Mouse (Mus musculus) limb, embryonic 11.5 days (tissue): Measurements from ENCODE around the gene Gm7168. TPM values are rescaled to one million over a fixed set of nuclear protein-coding genes. Genes with fewer than 3 reads are reported as not detected.
A peak's percentile ranks its signal among the peaks of the same experiment; 100 is the strongest.
"Not testable (repeated sequence)": the region's sequence is repeated elsewhere in the genome, so short reads cannot be mapped to it uniquely, and the experiment has no call there.

Experiments used
- ATAC-seq: fragments of 200-750 bp; cut with Nextera tagmentation; 2 replicates; pipeline ENCODE4 v1.8.0; 2017; ENCODE audit warnings: low read depth; ENCODE audit not compliant: insufficient number of reproducible peaks, low FRiP score, low TSS enrichment
- DNase-seq: peaks from one replicate; pipeline ENCODE4 v3.0.0-alpha.2; 2015; ENCODE audit warnings: low spot score
- H3K27ac ChIP-seq: fragments of 300-500 bp; sonication (generic); replicated peaks from 2 replicates; pipeline ENCODE4 v1.5.1; 2014; ENCODE audit warnings: low read depth, mild to moderate bottlenecking, low read length
- H3K27me3 ChIP-seq: fragments of 300-500 bp; sonication (generic); 2 replicates; pipeline ENCODE4 v1.6.1; 2014; ENCODE audit warnings: mild to moderate bottlenecking, low read length, mixed read lengths; ENCODE audit not compliant: control insufficient read depth, insufficient read depth
- H3K36me3 ChIP-seq: fragments of 300-500 bp; sonication (generic); 2 replicates; pipeline ENCODE4 v1.6.1; 2014; ENCODE audit warnings: mild to moderate bottlenecking, low read length, moderate library complexity, mixed read lengths; ENCODE audit not compliant: control insufficient read depth, insufficient read depth
- H3K4me1 ChIP-seq: fragments of 300-500 bp; sonication (generic); 2 replicates; pipeline ENCODE4 v1.6.1; 2014; ENCODE audit warnings: low read length, mixed read lengths; ENCODE audit not compliant: control insufficient read depth, insufficient read depth
- H3K4me2 ChIP-seq: fragments of 300-500 bp; sonication (generic); 2 replicates; pipeline ENCODE4 v1.6.1; 2014; ENCODE audit warnings: low read depth, mild to moderate bottlenecking, moderate library complexity; ENCODE audit not compliant: severe bottlenecking
- H3K4me3 ChIP-seq: fragments of 300-500 bp; sonication (generic); 2 replicates; pipeline ENCODE4 v1.5.1; 2014; ENCODE audit warnings: low read depth, low read length
- H3K9ac ChIP-seq: fragments of 300-500 bp; sonication (generic); 2 replicates; pipeline ENCODE4 v1.6.1; 2014; ENCODE audit warnings: mild to moderate bottlenecking, low read length
- H3K9me3 ChIP-seq: fragments of 300-500 bp; sonication (generic); 2 replicates; pipeline ENCODE4 v1.6.1; 2016; ENCODE audit warnings: low read length; ENCODE audit not compliant: control insufficient read depth
- WGBS: fragments of 180-500 bp; shearing (Covaris S2); extraction: QIAGEN DNeasy Blood & Tissue Kit; methylation state at CpG from one replicate; pipeline ENCODE4 v1.1.7; 2014; 5-methylcytosine and 5-hydroxymethylcytosine counted together
- polyA plus RNA-seq: library from polyadenylated mRNA; unstranded; fragments of >200 nt; fragmentation: Nextera tagmentation; extraction: Ambion mirVana; gene quantifications from 2 replicates; pipeline ENCODE4 v1.2.1, GENCODE M21; 2014

Gm7168 gene
- not detected in 2 replicates for polyA plus RNA-seq

GRCm38 (mm10) chr17:13948073-13948472 is at the start of gene Gm7168:
Gene Gm7168, plus strand, starts transcription at chr17:13948373.
- WGBS, result 90% methylated on average over 1 of the region's 2 CpGs
- not testable (repeated sequence) for H3K4me3 ChIP-seq, H3K36me3 ChIP-seq, DNase-seq, ATAC-seq, H3K4me1 ChIP-seq, H3K27me3 ChIP-seq, H3K4me2 ChIP-seq, H3K9me3 ChIP-seq, H3K27ac ChIP-seq, H3K9ac ChIP-seq

DNA sequence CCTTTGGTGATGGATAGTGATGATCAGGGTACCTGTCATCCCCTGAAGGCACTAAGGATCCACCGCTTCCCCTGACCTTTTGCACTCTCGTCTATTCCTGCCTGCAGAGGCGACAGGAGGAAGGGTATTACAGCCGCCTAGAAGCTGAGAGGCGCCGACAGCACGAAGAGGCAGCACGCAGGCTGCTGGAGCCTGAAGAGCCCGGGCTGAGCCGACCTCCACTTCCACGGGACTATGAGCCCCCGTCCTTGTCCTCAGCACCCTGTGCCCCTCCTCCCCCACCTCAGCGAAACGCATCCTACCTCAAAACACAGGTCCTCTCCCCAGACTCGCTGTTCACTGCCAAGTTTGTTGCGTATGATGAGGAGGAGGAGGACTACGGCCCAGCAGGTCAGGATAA is 49.3 kb upstream of the Gm7168 start:
- H3K4me2 ChIP-seq, result no peak overlapping the region
- no peak overlapping the region for H3K4me3 ChIP-seq
- H3K36me3 ChIP-seq, result no peaks in the 10 kb centered on the region; the same call in 1 of the 2 replicates
- H3K9me3 ChIP-seq, result no peaks in the 10 kb centered on the region
- DNase-seq (no peak), ATAC-seq (no peak)
- no peak overlapping the region for H3K9ac ChIP-seq
- H3K4me1 ChIP-seq, result no peaks in the 10 kb centered on the region
- WGBS, result 87% methylated on average over 17 of the region's 17 CpGs
- no peak overlapping the region for H3K27ac ChIP-seq
- no peaks in the 10 kb centered on the region for H3K27me3 ChIP-seq

DNA sequence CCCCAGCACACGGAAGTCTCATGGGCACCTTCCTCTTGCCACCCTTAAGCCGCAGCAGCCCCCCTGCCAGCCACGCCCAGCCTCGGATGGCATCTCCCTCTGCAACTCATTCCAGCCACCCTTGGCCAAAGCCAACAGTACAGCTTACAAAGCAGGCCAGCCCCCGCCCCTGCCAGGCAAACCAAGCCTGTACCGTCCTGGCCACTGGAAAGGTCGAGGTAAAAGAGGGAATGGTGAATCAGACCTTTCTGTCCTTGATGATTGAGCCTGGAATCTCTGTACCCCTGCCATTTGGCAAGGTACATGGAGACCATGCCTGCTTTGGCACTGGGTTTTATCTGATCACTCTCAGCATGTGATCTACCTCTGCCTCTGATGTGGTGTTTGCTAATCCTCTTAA is 48.9 kb upstream of the Gm7168 start:
- no peak for DNase-seq
- Histone ChIP-seq H3K4me3 (no peak overlapping the region), H3K9ac (no peak overlapping the region), H3K9me3 (no peaks in the 10 kb centered on the region), H3K4me1 (no peaks in the 10 kb centered on the region), H3K27ac (no peak overlapping the region), H3K27me3 (no peaks in the 10 kb centered on the region), H3K4me2 (no peak overlapping the region), H3K36me3 (no peaks in the 10 kb centered on the region; the same call in 1 of the 2 replicates)
- ATAC-seq, result no peak
- 85% methylated on average over 7 of the region's 7 CpGs for WGBS

DNA sequence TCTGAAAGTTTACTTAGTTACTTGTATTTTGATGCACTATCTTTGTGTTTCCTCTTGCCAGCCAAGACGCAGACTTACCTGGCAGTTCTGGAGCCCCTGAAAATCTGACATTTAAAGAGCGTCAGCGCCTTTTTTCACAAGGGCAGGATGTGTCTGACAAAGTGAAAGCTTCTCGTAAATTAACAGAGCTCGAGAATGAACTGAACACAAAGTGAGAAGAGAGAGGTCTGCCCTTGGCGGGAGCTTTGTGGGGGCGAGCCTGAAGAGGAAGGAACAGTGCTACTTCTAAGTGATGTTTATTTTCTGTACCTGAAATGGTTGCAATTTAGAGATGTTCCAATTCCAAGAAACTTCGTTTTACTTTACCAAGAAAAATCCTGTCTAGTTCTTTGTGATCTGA is 44.4 kb upstream of the Gm7168 start:
- no peaks in the 10 kb centered on the region; the same call in 1 of the 2 replicates for H3K36me3 ChIP-seq
- ATAC-seq, result no peak
- DNase-seq, result no peak
- no peaks in the 10 kb centered on the region for H3K27me3 ChIP-seq
- H3K4me3 ChIP-seq, result no peak overlapping the region
- H3K9ac ChIP-seq, result no peak overlapping the region
- no peaks in the 10 kb centered on the region for H3K4me1 ChIP-seq
- WGBS, result 81% methylated on average over 8 of the region's 8 CpGs
- no peak overlapping the region for H3K27ac ChIP-seq
- H3K4me2 ChIP-seq, result no peak overlapping the region
- H3K9me3 ChIP-seq, result no peaks in the 10 kb centered on the region

- 90% methylated on average over 5 of the region's 5 CpGs for WGBS
- H3K4me1 ChIP-seq, result no peaks in the 10 kb centered on the region
- no peak overlapping the region for H3K4me3 ChIP-seq
- H3K27me3 ChIP-seq, result no peaks in the 10 kb centered on the region
- H3K4me2 ChIP-seq, result no peak overlapping the region
- H3K36me3 ChIP-seq, result no peaks in the 10 kb centered on the region
- ATAC-seq (no peak), DNase-seq (no peak)
- H3K9me3 ChIP-seq, result no peaks in the 10 kb centered on the region
- H3K27ac ChIP-seq, result no peak overlapping the region
- no peak overlapping the region for H3K9ac ChIP-seq
Observed at GRCm38 (mm10) chr17:13907082-13907481, 41.1 kb upstream of the Gm7168 start.

- no peak overlapping the region for H3K9ac ChIP-seq
- H3K27me3 ChIP-seq, result no peaks in the 10 kb centered on the region
- WGBS, result 86% methylated on average over 1 of the region's 1 CpGs
- ATAC-seq, result no peak
- H3K4me2 ChIP-seq, result no peak overlapping the region
- H3K36me3 ChIP-seq, result no peaks in the 10 kb centered on the region
- no peak for DNase-seq
- no peak overlapping the region for H3K27ac ChIP-seq
- H3K4me1 ChIP-seq, result no peaks in the 10 kb centered on the region
- H3K4me3 ChIP-seq, result no peak overlapping the region
- H3K9me3 ChIP-seq, result no peaks in the 10 kb centered on the region
Observed at GRCm38 (mm10) chr17:13907681-13908080, 40.5 kb upstream of the Gm7168 start.

GRCm38 (mm10) chr17:13913951-13914350 is 34.2 kb upstream of the Gm7168 start:
- 66% methylated on average over 4 of the region's 4 CpGs for WGBS
- Histone ChIP-seq H3K9ac (no peak overlapping the region), H3K27ac (no peak overlapping the region), H3K4me1 (no peaks in the 10 kb centered on the region), H3K36me3 (no peaks in the 10 kb centered on the region), H3K4me2 (no peak overlapping the region), H3K9me3 (no peaks in the 10 kb centered on the region), H3K4me3 (no peak overlapping the region), H3K27me3 (no peaks in the 10 kb centered on the region)
- DNase-seq (no peak), ATAC-seq (no peak)

DNA sequence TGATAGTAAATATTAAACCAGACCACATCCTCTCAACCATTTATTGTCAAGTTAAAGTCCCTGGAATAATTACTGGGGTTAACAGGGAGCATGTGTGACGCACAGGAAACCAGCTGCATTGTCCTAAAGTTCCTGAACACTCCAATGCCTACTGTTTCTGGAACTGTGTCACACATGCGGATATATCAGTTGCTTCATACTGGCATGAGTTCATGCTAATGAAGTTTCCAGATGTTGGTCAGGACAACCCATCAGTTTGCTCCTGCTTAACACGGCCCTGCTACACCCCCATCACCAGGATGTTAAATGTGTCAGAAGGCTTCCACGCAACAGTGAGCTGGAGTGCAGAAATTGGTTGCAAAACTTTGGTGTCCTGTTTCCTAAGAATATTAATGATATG is 33.6 kb upstream of the Gm7168 start:
- Histone ChIP-seq H3K9me3 (no peaks in the 10 kb centered on the region), H3K4me2 (no peak overlapping the region), H3K9ac (no peak overlapping the region), H3K4me3 (no peak overlapping the region), H3K4me1 (no peaks in the 10 kb centered on the region), H3K27me3 (no peaks in the 10 kb centered on the region), H3K36me3 (no peaks in the 10 kb centered on the region), H3K27ac (no peak overlapping the region)
- peak; percentile 25 for DNase-seq
- peak; percentile 86 for ATAC-seq
- 54% methylated on average over 4 of the region's 4 CpGs for WGBS

DNA sequence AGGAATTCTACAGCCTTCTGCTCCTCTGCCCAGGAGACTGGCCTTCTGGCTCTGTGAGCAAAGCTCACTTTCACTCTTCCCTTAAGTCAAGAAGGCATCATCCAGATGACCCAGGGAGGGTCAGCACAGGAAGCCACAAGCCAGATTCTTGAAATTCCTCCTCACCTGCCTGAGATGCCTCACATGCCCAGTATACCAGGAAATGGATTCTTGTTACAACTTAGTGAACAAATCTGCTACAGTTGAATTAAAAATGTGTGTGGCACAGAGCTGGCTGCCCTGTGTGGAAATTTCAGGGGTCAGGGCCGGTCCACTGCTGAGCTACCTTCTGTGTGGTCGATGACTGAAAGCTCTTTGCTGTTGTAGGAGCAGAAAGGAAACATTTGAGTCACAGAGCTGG is 27.4 kb upstream of the Gm7168 start:
- no peak overlapping the region for H3K27ac ChIP-seq
- H3K36me3 ChIP-seq, result no peaks in the 10 kb centered on the region
- H3K4me2 ChIP-seq, result no peak overlapping the region
- H3K4me3 ChIP-seq, result no peak overlapping the region
- H3K9ac ChIP-seq, result no peak overlapping the region; the same call in 1 of the 2 replicates
- 62% methylated on average over 2 of the region's 2 CpGs for WGBS
- H3K27me3 ChIP-seq, result no peaks in the 10 kb centered on the region
- 0 out of 2 replicates have a peak, but pooled peaks cover 2% of the 10 kb centered on the region for H3K4me1 ChIP-seq
- DNase-seq (no peak), ATAC-seq (no peak)
- no peaks in the 10 kb centered on the region for H3K9me3 ChIP-seq
